Mouse (Mus musculus): ENCODE data around the gene Cadps.

DNA sequence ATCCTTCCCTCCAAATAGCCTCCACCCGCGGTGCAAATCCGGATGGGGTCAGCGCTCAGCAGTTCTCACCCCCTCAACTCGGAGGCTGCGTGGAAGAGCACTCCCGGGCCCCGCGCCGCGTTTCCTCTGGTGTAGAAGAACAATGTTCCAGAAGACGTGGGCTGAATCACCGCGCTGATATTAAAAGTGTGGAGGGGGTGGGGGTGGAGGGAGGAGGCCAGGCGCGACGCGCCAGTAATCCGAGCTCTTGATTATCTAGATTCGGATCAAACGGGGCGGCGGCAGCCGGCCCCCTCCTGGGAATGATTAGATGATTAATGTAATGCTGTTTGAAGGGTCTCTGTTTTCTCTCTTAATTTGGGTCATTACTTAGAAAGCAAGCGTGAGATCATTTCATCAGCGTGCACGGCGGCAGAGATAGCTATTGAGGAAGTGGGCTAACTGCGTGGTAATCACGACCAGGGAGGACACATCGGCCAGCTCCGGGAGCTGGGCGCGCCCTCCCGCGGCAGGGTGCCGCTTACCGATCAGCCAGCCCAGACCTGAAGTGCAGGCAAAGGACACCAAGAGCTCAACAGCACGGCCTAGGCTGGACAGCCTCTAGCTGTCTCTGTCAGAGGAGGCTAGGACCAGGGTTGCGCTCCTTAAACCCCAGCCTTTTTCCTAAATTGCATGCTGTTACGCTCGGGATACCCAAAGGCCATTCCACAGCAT is 481.6 kb downstream of the Cadps start:
- TF ChIP-seq POLR2A (IDR thresholded peaks at IDR 0.05; ENCODE audit: insufficient read depth, low read depth, low read length), result no peak
- no peak for TF ChIP-seq CTCF (IDR thresholded peaks at IDR 0.05; ENCODE audit: insufficient read depth, low read depth, low read length)

All from olfactory bulb, adult 2 months (tissue).